10 mouse cellular contexts compared by ENCODE assay signal in the genomic region with DNA sequence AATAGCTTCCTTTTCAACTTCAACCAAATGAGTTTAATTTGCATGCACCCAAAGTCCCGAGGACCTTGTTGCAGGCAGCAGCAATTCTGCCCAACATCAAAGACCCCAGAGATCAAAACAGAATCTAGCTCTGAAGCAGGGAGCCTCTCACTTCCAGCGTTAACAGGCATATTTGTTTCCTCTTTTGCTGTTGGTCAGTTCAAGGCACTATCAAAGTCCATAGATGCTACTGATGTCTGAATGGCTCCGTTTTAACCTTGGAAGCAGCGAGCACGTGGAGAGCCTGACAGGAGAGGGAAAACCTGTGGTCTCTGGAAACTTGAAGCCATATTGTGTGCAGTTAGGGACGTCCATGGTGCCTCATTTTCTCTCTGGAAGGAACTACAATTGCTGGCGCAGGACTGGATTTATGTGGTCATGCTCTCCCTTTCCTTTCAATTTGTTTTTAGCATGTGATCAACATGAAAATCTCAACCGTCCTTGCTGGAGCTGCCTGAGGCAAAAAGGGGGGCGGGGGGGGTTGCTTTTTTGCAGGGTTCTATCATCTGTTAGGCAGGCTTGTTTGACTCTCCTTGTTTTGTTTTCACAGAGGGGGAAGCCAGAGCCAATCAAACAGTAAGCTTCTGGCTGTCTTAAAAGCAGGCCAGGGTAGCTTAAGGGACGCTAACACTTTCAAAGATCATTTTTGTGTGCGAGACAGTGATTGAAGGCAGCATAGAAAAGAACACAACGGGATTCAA.
DNase-seq lines count a peak whose midpoint lies in the region; ATAC-seq lines count a peak whose summit lies in the region.
"Had no signal": no experiment of that assay in that cellular context is flagged by ENCODE, and none has a peak within 500 bp of the region (broad histone marks: within the 10 kb centered on the region; RNA-seq: fewer than 3 reads in every experiment).

No protein-coding gene starts in this region.

- no peak overlapping the region for H3K27ac ChIP-seq in kidney, embryonic 16.5 days (ENCODE audit: low read length)
- peak overlapping the region; percentile 76 for H3K27ac ChIP-seq in hindbrain, embryonic 15.5 days (replicated peaks)
- H3K27ac ChIP-seq in neural tube, embryonic 12.5 days: no peak overlapping the region

- H3K36me3 ChIP-seq in kidney, embryonic 16.5 days (ENCODE audit: insufficient read depth, low read length): no peaks in the 10 kb centered on the region
- H3K36me3 ChIP-seq in hindbrain, embryonic 15.5 days: no peaks in the 10 kb centered on the region
- H3K36me3 ChIP-seq in neural tube, embryonic 12.5 days: no peaks in the 10 kb centered on the region

- WGBS in kidney, embryonic 16.5 days: 21% methylated on average over 12 of the region's 12 CpGs
- WGBS in hindbrain, embryonic 15.5 days: 12% methylated on average over 12 of the region's 12 CpGs
- 12% methylated on average over 12 of the region's 12 CpGs for WGBS in neural tube, embryonic 12.5 days

- no peaks in the 10 kb centered on the region; the same call in 1 of the 2 replicates for H3K4me1 ChIP-seq in kidney, embryonic 16.5 days (ENCODE audit: insufficient read depth, low read length)
- H3K4me1 ChIP-seq in hindbrain, embryonic 15.5 days (replicated peaks): peaks cover 20% of the 10 kb centered on the region
- peaks cover 9% of the 10 kb centered on the region for H3K4me1 ChIP-seq in neural tube, embryonic 12.5 days

- no peaks in the 10 kb centered on the region for H3K27me3 ChIP-seq in kidney, embryonic 16.5 days (ENCODE audit: insufficient read depth, low read length)
- no peaks in the 10 kb centered on the region for H3K27me3 ChIP-seq in hindbrain, embryonic 15.5 days
- no peaks in the 10 kb centered on the region for H3K27me3 ChIP-seq in neural tube, embryonic 12.5 days (replicated peaks)

- peak overlapping the region; percentile 34 for H3K4me2 ChIP-seq in kidney, embryonic 16.5 days (replicated peaks; ENCODE audit: low read depth, low read length)
- H3K4me2 ChIP-seq in hindbrain, embryonic 15.5 days: peak overlapping the region; percentile 51
- H3K4me2 ChIP-seq in neural tube, embryonic 12.5 days (replicated peaks): peak overlapping the region; percentile 48

- DNase-seq in kidney, postnatal 14 days: no peak
- peak; percentile 37 for DNase-seq in embryo, embryonic 11 days
- no peak for DNase-seq in layer of hippocampus, adult 9-10 months (ENCODE audit: low spot score)
- DNase-seq in layer of hippocampus, adult 11-12 months (ENCODE audit: low spot score): no peak
- DNase-seq in heart, postnatal 36 days: no peak
- DNase-seq: kidney, adult 8-10 months had no signal

- H3K9ac ChIP-seq in kidney, embryonic 16.5 days (replicated peaks; ENCODE audit: low read length): 0 out of 2 replicates have a peak overlapping the region, but pooled peaks have one; percentile 24
- no peak overlapping the region for H3K9ac ChIP-seq in hindbrain, embryonic 15.5 days
- no peak overlapping the region for H3K9ac ChIP-seq in neural tube, embryonic 12.5 days

- no peak overlapping the region for H3K4me3 ChIP-seq in kidney, embryonic 16.5 days (ENCODE audit: low read length)
- H3K4me3 ChIP-seq in hindbrain, embryonic 15.5 days: peak overlapping the region; percentile 10; the same call in 1 of the 2 replicates
- no peak overlapping the region for H3K4me3 ChIP-seq in neural tube, embryonic 12.5 days
- H3K4me3 ChIP-seq: myocyte had no signal

- intact Hi-C loops in heart, postnatal 36 days (cut with DNase I): no loop called here

- H3K9me3 ChIP-seq in kidney, embryonic 16.5 days (ENCODE audit: low read length): no peaks in the 10 kb centered on the region
- H3K9me3 ChIP-seq in hindbrain, embryonic 15.5 days: no peaks in the 10 kb centered on the region
- H3K9me3 ChIP-seq in neural tube, embryonic 12.5 days: no peaks in the 10 kb centered on the region

- ATAC-seq in kidney, embryonic 16.5 days (ENCODE audit: low FRiP score, low TSS enrichment): no peak
- peak; percentile 85 for ATAC-seq in hindbrain, embryonic 15.5 days (ENCODE audit: low FRiP score, low read depth)
- ATAC-seq in neural tube, embryonic 12.5 days (ENCODE audit: low FRiP score, low read depth): peak; percentile 73
